Mouse (Mus musculus) right cerebral cortex, postnatal 10 days (tissue): ENCODE results near the gene Gpi1.

Source experiments
- DNase-seq, 2 experiments: peaks; one replicate each; pipeline ENCODE4 v3.0.0; 2021; ENCODE audit warnings: low spot score in 2 of 2

Gpi1 gene

GRCm38 (mm10) chr7:34230116-34230515 is at the start of gene Gpi1:
Gene Gpi1 (minus strand): TSS chr7:34230336.
- DNase-seq, result peak; percentile 88 to 89

GRCm38 (mm10) chr7:34277656-34278055 is 47.5 kb upstream of the Gpi1 start:
- no peak for DNase-seq

- DNase-seq, result no peak
Observed at GRCm38 (mm10) chr7:34276066-34276465, 45.9 kb upstream of the Gpi1 start.

GRCm38 (mm10) chr7:34272465-34272864 is 42.3 kb upstream of the Gpi1 start:
- no peak for DNase-seq

DNA sequence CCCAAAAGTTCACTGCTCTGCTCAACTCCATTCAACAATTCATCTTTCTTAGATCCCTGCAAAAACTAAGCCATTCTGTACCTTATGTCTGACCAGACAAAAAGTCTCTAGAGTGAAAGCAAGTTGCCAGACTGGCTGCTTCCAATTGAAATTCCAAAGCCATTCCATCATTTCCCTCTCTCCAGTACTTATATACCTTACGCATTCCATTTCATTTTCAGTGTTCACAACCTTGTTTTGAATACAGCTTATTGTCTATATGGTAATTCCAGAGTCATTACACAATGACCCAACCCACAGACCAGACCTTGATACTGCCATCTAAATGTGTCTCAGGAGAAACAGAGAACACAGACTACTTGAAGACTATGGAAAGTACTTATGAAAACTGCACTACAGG is 38.3 kb upstream of the Gpi1 start:
- no peak for DNase-seq

DNA sequence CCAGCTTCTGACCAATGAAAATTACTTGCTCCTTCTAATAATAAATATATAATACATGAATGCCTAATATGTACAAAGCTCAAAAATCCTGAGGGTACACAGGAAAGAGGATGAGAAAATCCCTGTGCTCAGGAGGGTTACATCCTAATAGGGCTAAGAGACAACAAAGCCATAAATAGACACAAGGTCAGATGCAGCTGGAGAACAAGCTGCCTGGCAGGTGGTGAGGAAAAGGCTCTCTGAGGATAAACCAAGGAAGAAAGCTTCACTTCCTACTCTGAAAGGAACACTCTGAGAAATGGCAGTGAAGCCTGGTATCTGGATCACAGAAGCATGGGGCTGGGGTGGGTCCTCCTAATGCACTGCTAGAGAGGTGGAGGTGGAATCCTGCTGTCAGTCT is 36.3 kb upstream of the Gpi1 start:
- DNase-seq, result no peak

DNA sequence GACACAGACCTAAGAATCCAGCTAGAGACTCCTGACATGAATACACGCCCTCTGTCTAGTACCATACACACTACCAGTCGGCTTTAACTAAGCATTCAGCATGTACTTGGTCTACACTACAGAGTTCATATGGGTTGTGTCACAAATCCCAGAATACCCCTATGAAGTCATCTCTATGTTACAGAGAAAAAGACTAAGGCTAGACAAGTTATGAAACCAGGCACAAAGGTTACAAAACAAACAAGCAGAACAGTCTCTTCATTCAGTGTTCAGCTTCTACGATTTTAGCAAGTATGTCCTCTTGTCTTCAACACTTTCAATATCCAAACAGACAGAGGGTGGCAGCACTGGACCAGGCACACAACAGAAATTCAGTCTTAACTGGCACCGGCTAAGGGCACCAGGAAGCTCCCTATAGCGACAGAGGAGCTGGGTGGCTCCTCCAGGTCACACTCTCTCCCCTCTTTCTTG is 35.8 kb upstream of the Gpi1 start:
- DNase-seq, result peak; percentile 67 to 71

- no peak for DNase-seq
Observed at GRCm38 (mm10) chr7:34263437-34263836, 33.3 kb upstream of the Gpi1 start.

GRCm38 (mm10) chr7:34258407-34258806 is 28.3 kb upstream of the Gpi1 start:
- no peak for DNase-seq

- DNase-seq, result no peak
Observed at GRCm38 (mm10) chr7:34257279-34257678, 27.1 kb upstream of the Gpi1 start.

DNA sequence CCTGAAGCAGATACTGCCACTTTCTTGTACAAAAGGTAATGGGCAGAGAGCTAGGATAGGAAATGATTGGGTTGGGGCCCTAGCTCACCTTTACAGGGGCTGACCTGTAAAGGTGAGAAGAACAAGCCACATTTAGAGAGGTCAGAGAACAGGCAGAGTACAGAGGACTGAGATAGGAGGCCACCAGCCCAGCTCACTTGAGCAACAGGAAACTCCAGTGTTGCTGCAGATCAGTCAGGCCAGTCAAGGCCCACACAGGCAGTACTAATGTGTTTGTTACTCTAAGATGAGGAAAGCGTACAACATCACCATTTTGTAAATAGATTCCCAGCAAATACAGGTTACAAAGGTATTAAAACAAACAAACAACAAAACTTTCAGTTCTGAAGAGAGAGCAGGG is 25.8 kb upstream of the Gpi1 start:
- DNase-seq, result no peak

DNA sequence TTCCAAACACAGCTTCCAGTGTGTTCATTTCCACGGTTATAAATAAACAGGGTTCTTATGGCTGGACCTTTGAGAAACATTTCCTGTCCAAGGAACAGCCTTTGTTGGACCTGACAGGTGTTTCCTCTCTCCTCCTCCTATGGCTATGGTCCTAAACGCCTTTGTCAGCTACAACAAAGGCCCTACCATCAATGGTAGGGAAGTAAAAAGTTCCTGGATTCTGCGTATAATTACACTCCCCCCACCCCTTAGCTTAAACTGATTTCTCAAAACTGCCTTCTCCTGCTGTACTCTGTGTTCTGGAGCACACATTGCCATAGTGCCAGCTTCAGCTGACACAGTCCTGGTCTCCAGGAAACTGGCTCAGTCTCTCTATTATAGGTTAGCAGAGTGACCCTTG is 25.0 kb upstream of the Gpi1 start:
- no peak for DNase-seq

- no peak for DNase-seq
Observed at GRCm38 (mm10) chr7:34252030-34252429, 21.9 kb upstream of the Gpi1 start.

DNA sequence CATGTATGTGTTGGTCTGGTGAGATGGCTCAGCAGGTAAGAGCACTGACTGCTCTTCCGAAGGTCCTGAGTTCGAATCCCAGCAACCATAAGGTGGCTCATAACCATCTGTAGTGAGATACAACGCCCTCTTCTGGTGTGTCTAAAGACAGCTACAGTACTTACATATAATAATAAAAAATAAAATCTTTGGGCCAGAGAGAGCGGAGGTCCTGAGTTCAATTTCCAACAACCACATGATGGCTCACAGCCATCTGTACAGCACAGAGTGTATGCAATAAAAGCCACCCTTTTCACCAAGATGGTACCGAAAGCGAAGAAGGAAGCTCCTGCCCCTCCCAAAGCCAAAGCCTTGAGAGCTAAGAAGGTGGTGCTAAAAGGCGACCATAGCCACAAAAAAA is 20.6 kb upstream of the Gpi1 start, which contains the start of gene Gm6096:
Gm6096 (plus strand) TSS at position 301 of the 400 bp plus-strand sequence.
- no peak for DNase-seq

DNA sequence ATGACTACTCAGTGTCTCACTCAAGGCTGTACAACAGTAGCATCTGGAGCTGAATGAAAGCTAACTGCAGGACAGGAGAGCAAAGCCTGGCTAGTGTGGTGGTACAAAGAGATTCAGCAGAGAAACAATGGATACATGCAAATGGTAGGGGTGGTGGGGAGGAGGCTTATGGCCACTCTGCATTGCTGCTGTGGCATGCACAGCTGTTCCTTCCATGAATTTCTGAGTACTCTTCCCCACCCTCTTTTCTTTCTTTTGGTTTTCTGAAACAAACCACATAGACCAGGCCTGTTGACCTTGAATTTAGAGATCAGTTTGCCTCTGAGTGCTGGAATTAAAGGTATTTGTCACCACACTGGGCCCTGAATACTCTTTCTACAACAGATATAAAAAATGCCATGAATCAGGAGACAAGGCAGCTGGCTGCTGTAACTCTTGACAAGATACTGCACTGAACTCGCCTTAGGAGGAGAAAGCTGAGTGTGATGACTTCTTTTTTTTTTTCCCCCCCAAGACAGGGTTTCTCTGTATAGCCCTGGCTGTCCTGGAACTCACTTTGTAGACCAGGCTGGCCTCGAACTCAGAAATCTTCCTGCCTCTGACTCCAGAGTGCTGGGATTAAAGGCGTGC is 16.8 kb upstream of the Gpi1 start:
- no peak for DNase-seq

- DNase-seq, result peak in 1 of 2 experiments; percentile 50
Observed at GRCm38 (mm10) chr7:34242176-34242575, 12.0 kb upstream of the Gpi1 start.

DNA sequence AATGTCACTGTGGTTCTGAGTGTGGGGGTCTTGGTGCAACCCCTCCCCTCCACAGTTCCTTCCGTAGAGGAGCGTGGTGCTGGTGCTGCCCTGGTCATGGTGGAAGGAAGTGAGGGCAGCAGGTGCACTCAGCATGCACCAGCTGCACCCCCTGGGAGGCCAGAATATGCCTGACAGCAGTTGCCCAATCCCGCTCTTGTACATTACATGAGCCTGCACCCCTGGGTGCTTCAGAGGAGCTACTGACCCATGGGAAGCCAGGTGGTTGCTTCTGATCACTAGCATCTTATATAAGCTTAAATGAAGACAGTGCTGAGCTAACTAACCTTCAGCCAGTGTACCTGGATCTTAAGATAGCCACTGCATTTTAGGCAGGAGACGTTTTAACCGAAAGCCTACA is 8.0 kb upstream of the Gpi1 start:
- no peak for DNase-seq

GRCm38 (mm10) chr7:34235602-34236001 is 5.5 kb upstream of the Gpi1 start:
- no peak for DNase-seq

- no peak for DNase-seq
Observed at GRCm38 (mm10) chr7:34234610-34235561, 4.8 kb upstream of the Gpi1 start.

GRCm38 (mm10) chr7:34233909-34234609 is 3.9 kb upstream of the Gpi1 start:
- DNase-seq, result peak; percentile 100

DNA sequence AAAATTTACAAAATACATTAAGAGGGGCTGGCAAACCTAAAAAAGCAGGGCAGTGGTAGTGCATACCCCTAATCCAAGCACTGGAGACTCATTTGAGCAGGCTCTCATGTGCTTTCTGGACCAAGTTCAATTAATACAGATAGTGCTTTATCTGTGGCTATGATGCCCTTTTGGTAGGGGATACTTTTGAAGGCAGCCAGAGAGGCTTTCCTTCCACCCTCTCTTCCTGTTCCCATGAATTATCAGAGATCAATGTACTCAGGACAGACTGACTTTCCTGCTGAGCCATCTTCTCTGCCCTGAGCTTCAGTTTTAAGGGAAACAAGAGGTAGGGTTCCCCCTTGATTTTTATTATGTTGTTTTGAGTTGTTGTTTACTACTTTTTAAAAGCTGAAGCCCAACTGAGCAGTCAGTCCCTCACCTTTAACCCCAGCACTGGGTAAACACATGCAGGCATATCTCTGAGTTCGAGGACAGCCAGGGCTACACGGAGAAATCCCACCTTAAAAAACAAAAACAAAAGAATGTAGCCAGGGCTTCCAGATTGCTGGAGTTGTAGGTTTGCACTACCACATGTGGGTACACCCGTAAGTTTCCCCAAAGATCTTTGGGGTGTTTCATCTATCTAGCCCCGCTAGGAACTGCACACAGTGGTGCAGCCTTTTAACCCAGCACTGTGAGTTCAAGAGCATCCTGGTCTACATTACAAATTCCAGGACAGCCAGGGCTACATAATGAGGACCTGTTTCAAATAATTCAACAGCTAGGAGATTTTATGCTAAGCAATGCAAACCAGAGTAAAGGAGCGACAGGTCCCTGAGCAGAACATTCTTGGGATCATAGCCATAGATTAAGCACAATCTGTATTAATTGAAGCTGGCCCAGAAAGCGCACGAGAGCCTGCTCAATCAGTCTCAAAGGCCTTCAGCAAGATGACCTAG is 2.9 kb upstream of the Gpi1 start:
- no peak for DNase-seq
